Mouse (Mus musculus): ENCODE data around the gene Nkiras2. TPM values are rescaled to one million over a fixed set of nuclear protein-coding genes. Genes with fewer than 3 reads are reported as not detected.

Nkiras2 gene
- total RNA-seq (2014; rRNA removed) (125 and 131 TPM in 2 replicates), polyA plus RNA-seq (2015; fragmentation: Nextera tagmentation; extraction: Ambion mirVana) (77.5 and 82.1 TPM in 2 replicates)

GRCm38 (mm10) chr11:100618761-100619484 lies at the start of gene Nkiras2:
Gene Nkiras2, plus strand, starts transcription at chr11:100619244.
- H3K27me3 ChIP-seq (ENCODE audit: insufficient read depth, low read length) = no peaks in the 10 kb centered on the region
- peaks cover 18% of the 10 kb centered on the region for H3K4me1 ChIP-seq (ENCODE audit: insufficient read depth, low read length)
- WGBS = under 1% methylated on average over 36 of the region's 36 CpGs
- peak within 1 kb of the TSS; percentile 97 for H3K27ac ChIP-seq
- H3K4me3 ChIP-seq (ENCODE audit: low read length) = peak within 1 kb of the TSS; percentile 87
- H3K4me2 ChIP-seq (ENCODE audit: low read depth, low read length) = peak within 1 kb of the TSS; percentile 83
- H3K36me3 ChIP-seq (ENCODE audit: insufficient read depth, low read length) = no peaks in the 10 kb centered on the region
- H3K9me3 ChIP-seq (ENCODE audit: low read length) = no peaks in the 10 kb centered on the region
- H3K9ac ChIP-seq (replicated peaks; ENCODE audit: low read length) = peak within 1 kb of the TSS; percentile 94
- peak; percentile 66 for ATAC-seq
- no peak for TF ChIP-seq CTCF (IDR thresholded peaks at IDR 0.05; ENCODE audit: low read depth)
- DNase-seq (ENCODE audit: low spot score) = peak; percentile 82

GRCm38 (mm10) chr11:100569789-100570188 lies 49.3 kb upstream of the Nkiras2 start:
- no peak for DNase-seq (ENCODE audit: low spot score)
- H3K4me3 ChIP-seq (ENCODE audit: low read length) = no peak overlapping the region
- 0 out of 2 replicates have a peak, but pooled peaks cover 7% of the 10 kb centered on the region for H3K4me1 ChIP-seq (ENCODE audit: insufficient read depth, low read length)
- WGBS = 65% methylated on average over 9 of the region's 9 CpGs
- no peak overlapping the region for H3K4me2 ChIP-seq (ENCODE audit: low read depth, low read length)
- H3K9ac ChIP-seq (replicated peaks; ENCODE audit: low read length) = no peak overlapping the region
- no peak overlapping the region for H3K27ac ChIP-seq
- H3K36me3 ChIP-seq (ENCODE audit: insufficient read depth, low read length) = no peaks in the 10 kb centered on the region
- no peaks in the 10 kb centered on the region for H3K27me3 ChIP-seq (ENCODE audit: insufficient read depth, low read length)
- H3K9me3 ChIP-seq (ENCODE audit: low read length) = no peaks in the 10 kb centered on the region
- no peak for ATAC-seq
- TF ChIP-seq CTCF (IDR thresholded peaks at IDR 0.05; ENCODE audit: low read depth) = no peak

- no peaks in the 10 kb centered on the region for H3K36me3 ChIP-seq (ENCODE audit: insufficient read depth, low read length)
- H3K4me3 ChIP-seq (ENCODE audit: low read length) = peak overlapping the region; percentile 18
- peak; percentile 89 for DNase-seq (ENCODE audit: low spot score)
- peak overlapping the region; percentile 49 for H3K4me2 ChIP-seq (ENCODE audit: low read depth, low read length)
- 0 out of 2 replicates have a peak, but pooled peaks cover 8% of the 10 kb centered on the region for H3K4me1 ChIP-seq (ENCODE audit: insufficient read depth, low read length)
- TF ChIP-seq CTCF (IDR thresholded peaks at IDR 0.05; ENCODE audit: low read depth) = peak; percentile 92
- peak overlapping the region; percentile 24; the same call in 1 of the 2 replicates for H3K9ac ChIP-seq (replicated peaks; ENCODE audit: low read length)
- peak; percentile 61 for ATAC-seq
- no peak overlapping the region for H3K27ac ChIP-seq
- H3K27me3 ChIP-seq (ENCODE audit: insufficient read depth, low read length) = no peaks in the 10 kb centered on the region
- 7% methylated on average over 8 of the region's 8 CpGs for WGBS
- H3K9me3 ChIP-seq (ENCODE audit: low read length) = no peaks in the 10 kb centered on the region
Observed at GRCm38 (mm10) chr11:100570430-100571201, 48.4 kb upstream of the Nkiras2 start.

GRCm38 (mm10) chr11:100571202-100571567 lies 47.9 kb upstream of the Nkiras2 start:
- ATAC-seq = peak; percentile 43; the same call in 1 of the 2 replicates
- Histone ChIP-seq H3K4me3 (ENCODE audit: low read length) (peak overlapping the region; percentile 18), H3K36me3 (ENCODE audit: insufficient read depth, low read length) (no peaks in the 10 kb centered on the region), H3K4me1 (ENCODE audit: insufficient read depth, low read length) (peaks cover 14% of the 10 kb centered on the region; the same call in 1 of the 2 replicates), H3K27me3 (ENCODE audit: insufficient read depth, low read length) (no peaks in the 10 kb centered on the region), H3K4me2 (ENCODE audit: low read depth, low read length) (peak overlapping the region; percentile 49), H3K27ac (no peak overlapping the region), H3K9me3 (ENCODE audit: low read length) (no peaks in the 10 kb centered on the region), H3K9ac (replicated peaks; ENCODE audit: low read length) (peak overlapping the region; percentile 24; the same call in 1 of the 2 replicates)
- no peak for TF ChIP-seq CTCF (IDR thresholded peaks at IDR 0.05; ENCODE audit: low read depth)
- 7% methylated on average over 16 of the region's 16 CpGs for WGBS
- peak; percentile 40 for DNase-seq (ENCODE audit: low spot score)

GRCm38 (mm10) chr11:100574188-100574587 lies 44.9 kb upstream of the Nkiras2 start:
- ATAC-seq (no peak), DNase-seq (ENCODE audit: low spot score) (no peak)
- no peaks in the 10 kb centered on the region for H3K9me3 ChIP-seq (ENCODE audit: low read length)
- 95% methylated on average over 3 of the region's 3 CpGs for WGBS
- H3K4me3 ChIP-seq (ENCODE audit: low read length) = peak overlapping the region; percentile 62; the same call in 1 of the 2 replicates
- H3K27me3 ChIP-seq (ENCODE audit: insufficient read depth, low read length) = no peaks in the 10 kb centered on the region
- H3K9ac ChIP-seq (replicated peaks; ENCODE audit: low read length) = no peak overlapping the region
- H3K4me2 ChIP-seq (ENCODE audit: low read depth, low read length) = peak overlapping the region; percentile 81; the same call in 1 of the 2 replicates
- TF ChIP-seq CTCF (IDR thresholded peaks at IDR 0.05; ENCODE audit: low read depth) = no peak
- H3K4me1 ChIP-seq (ENCODE audit: insufficient read depth, low read length) = peaks cover 15% of the 10 kb centered on the region; the same call in 1 of the 2 replicates
- H3K27ac ChIP-seq = peak overlapping the region; percentile 69; the same call in 1 of the 2 replicates
- peaks cover 9% of the 10 kb centered on the region; the same call in 1 of the 2 replicates for H3K36me3 ChIP-seq (ENCODE audit: insufficient read depth, low read length)

- TF ChIP-seq CTCF (IDR thresholded peaks at IDR 0.05; ENCODE audit: low read depth) = peak; percentile 33; the same call in 1 of the 2 replicates
- peaks cover 15% of the 10 kb centered on the region; the same call in 1 of the 2 replicates for H3K4me1 ChIP-seq (ENCODE audit: insufficient read depth, low read length)
- H3K4me3 ChIP-seq (ENCODE audit: low read length) = peak within 1 kb of the TSS; percentile 62
- peak within 1 kb of the TSS; percentile 55 for H3K9ac ChIP-seq (replicated peaks; ENCODE audit: low read length)
- peak within 1 kb of the TSS; percentile 81 for H3K4me2 ChIP-seq (ENCODE audit: low read depth, low read length)
- ATAC-seq = peak; percentile 65
- WGBS = 2% methylated on average over 47 of the region's 47 CpGs
- peak; percentile 82 for DNase-seq (ENCODE audit: low spot score)
- peaks cover 16% of the 10 kb centered on the region; the same call in 1 of the 2 replicates for H3K36me3 ChIP-seq (ENCODE audit: insufficient read depth, low read length)
- H3K27ac ChIP-seq = peak within 1 kb of the TSS; percentile 69
- no peaks in the 10 kb centered on the region for H3K27me3 ChIP-seq (ENCODE audit: insufficient read depth, low read length)
- no peaks in the 10 kb centered on the region for H3K9me3 ChIP-seq (ENCODE audit: low read length)
Observed at GRCm38 (mm10) chr11:100574708-100575483, 44.1 kb upstream of the Nkiras2 start, which contains the start of gene Cnp. Gene Cnp, plus strand, starts transcription at chr11:100574904.
